Mouse (Mus musculus) bone marrow macrophage, adult 2 months (primary cell): ENCODE data around the gene Pld1.

ENCODE experiments used
- CTCF ChIP-seq: IDR thresholded peaks from 2 replicates; pipeline ENCODE4 v1.5.1; 2012; ENCODE audit warnings: low read depth, mild to moderate bottlenecking, low read length, moderate library complexity
- POLR2A ChIP-seq: IDR thresholded peaks from 2 replicates; pipeline ENCODE4 v1.6.1; 2012; ENCODE audit warnings: mild to moderate bottlenecking, low read depth, low read length, borderline replicate concordance

DNA sequence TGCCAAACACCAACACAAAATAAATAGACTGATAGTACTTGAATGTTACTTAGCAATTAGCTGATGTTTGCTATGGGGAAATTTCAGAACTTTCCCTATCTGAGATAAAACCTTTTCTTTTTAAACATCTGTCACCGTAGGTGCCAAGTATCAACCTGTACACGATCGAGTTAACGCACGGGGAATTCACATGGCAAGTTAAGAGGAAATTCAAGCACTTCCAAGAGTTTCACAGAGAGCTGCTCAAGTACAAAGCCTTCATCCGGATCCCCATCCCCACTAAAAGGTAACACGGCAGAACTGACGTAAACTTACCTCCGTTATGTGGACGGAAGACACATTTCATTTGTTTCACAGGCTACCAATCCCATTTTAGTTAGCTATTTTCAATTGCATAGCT lies 90.0 kb downstream of the Pld1 start:
- no peak for TF ChIP-seq CTCF
- TF ChIP-seq POLR2A, result no peak
